In the genomic region with DNA sequence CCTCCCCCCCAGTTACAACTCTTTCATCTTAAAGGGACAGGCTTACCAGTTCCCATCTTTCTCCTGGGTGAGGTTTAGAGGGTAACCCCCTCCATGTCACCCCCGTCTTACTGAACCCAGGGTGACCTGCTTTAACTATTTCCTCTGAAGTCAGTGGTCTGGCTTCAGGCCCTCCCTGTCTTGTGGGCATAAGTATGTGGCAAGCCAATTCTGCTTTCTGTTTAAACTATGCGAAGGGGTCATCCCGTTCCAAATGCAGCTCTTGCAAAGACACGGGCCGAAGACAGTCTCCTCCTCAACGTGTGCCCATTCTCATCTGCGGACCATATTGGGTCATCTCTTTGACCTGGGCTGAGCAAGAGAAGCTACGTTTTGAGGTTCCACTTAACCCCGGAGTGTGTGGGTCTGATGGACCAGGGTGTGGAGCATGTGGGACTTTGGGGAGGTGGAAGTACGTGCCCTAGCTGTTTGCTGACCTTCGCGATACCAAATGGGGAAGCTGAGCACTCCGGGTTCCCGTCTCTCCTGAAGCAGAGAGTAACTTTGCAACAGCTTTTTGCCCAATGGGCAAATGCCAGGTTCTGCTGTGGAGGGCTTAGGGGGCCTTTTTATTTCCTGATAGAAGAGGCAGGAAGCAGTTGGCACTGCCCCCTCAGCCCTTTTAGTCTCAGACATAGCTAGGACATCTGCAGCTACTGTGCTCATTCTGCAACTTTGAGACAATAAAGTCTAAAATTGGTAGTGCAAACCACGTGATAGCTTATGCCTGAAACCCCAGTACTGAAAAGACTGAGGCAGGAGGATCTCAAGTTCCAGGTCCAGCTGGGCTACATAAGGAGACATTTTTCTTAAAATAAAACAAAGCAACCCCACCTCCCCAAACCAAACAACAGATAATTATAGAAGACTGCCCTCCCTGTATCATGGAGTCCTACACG, we compare ENCODE assay signal across 17 mouse cellular contexts. TPM values are rescaled to one million over a fixed set of nuclear protein-coding genes. Genes with fewer than 3 reads are reported as not detected.
DNase-seq lines count a peak whose midpoint lies in the region; ATAC-seq and TF ChIP-seq lines count a peak whose summit lies in the region.
"Had no signal": no experiment of that assay in that cellular context is flagged by ENCODE, and none has a peak within 500 bp of the region (broad histone marks: within the 10 kb centered on the region; RNA-seq: fewer than 3 reads in every experiment).

No protein-coding gene starts in this region.

- no peaks in the 10 kb centered on the region for H3K36me3 ChIP-seq in spleen, adult 2 months (ENCODE audit: control insufficient read depth, insufficient read depth, low read length)
- H3K36me3 ChIP-seq: embryonic facial prominence, embryonic 15.5 days; heart, embryonic 13.5 days had no signal

- peak; percentile 77 for ATAC-seq in granulocyte monocyte progenitor cell, adult 5-6 weeks (replicated peaks; ENCODE audit: poor library complexity, severe bottlenecking)
- no peak for ATAC-seq in frontal cortex, adult (ENCODE audit: low TSS enrichment)
- ATAC-seq: forebrain, embryonic 14.5 days; intestine, embryonic 16.5 days had no signal

- peak; percentile 8 for DNase-seq in adrenal gland, adult 2 months
- no peak for DNase-seq in adrenal gland, adult 8-10 months
- peak in 1 of 2 experiments; percentile 31 for DNase-seq in spleen, adult 2 months (ENCODE audit: low read depth in 1 of 2, low spot score in 2 of 2)
- no peak for DNase-seq in spleen, postnatal 14 days (ENCODE audit: low spot score in 2 of 2)
- DNase-seq in monocyte, adult 2 months (ENCODE audit: low read depth in 1 of 2, low spot score in 2 of 2): peak; percentile 41 to 75
- no peak for DNase-seq in kidney, adult 8-10 months
- DNase-seq: cerebellum, postnatal 36 days; gastrocnemius, postnatal 14 days; kidney, postnatal 25 days; lung, postnatal 14 days; midbrain, embryonic 14.5 days had no signal

- H3K4me3 ChIP-seq in spleen, adult 2 months (ENCODE audit: extremely low read depth, insufficient read depth, insufficient read length): no peak overlapping the region
- H3K4me3 ChIP-seq: embryonic facial prominence, embryonic 15.5 days; heart, embryonic 13.5 days had no signal

- peak overlapping the region; percentile 62 for H3K27ac ChIP-seq in spleen, adult 2 months (ENCODE audit: insufficient read depth, low read length)
- H3K27ac ChIP-seq: embryonic facial prominence, embryonic 15.5 days; heart, embryonic 13.5 days had no signal

- H3K4me1 ChIP-seq in spleen, adult 2 months (ENCODE audit: control insufficient read depth, insufficient read depth, insufficient read length): peaks cover 55% of the 10 kb centered on the region
- H3K4me1 ChIP-seq: heart, embryonic 13.5 days had no signal

- no peaks in the 10 kb centered on the region for H3K27me3 ChIP-seq in spleen, adult 2 months (ENCODE audit: control insufficient read depth, insufficient read depth, low read length)
- H3K27me3 ChIP-seq: embryonic facial prominence, embryonic 15.5 days; heart, embryonic 13.5 days had no signal

- WGBS in spleen, adult 2 months: 36% methylated on average over 16 of the region's 16 CpGs

- TF ChIP-seq POLR2A in spleen, adult 2 months (IDR thresholded peaks at IDR 0.05; ENCODE audit: low read depth, low read length): no peak

- no peak for TF ChIP-seq CTCF in spleen, adult 2 months (IDR thresholded peaks at IDR 0.05; ENCODE audit: extremely low read depth, insufficient read depth, insufficient read length, insufficient replicate concordance)

RNA-seq across cellular contexts. Expression of gene Mdm1, which starts 56.3 kb away (rescaled TPM):
- total RNA-seq in adrenal gland, adult 2 months (2021): 10 to 100 TPM in 1 of 2 experiments, 1 to 10 TPM in 1; 8.0 to 16.3 TPM
- 1.8 and 2.3 TPM in 2 replicates for polyA plus RNA-seq in adrenal gland, adult 2 months (2012; rRNA removed)
- total RNA-seq in adrenal gland, adult 8-10 months (2022): 10 to 100 TPM; 11.6 to 15.6 (median 14.0) TPM
- 2.9 and 3.4 TPM in 2 replicates for polyA plus RNA-seq in spleen, adult 2 months (2012; rRNA removed)
- total RNA-seq in granulocyte monocyte progenitor cell, adult 5-6 weeks (2014; fragmentation: Nextera tagmentation): 11.8 and 13.8 TPM in 2 replicates
- 33.8 and 47.5 TPM in 2 replicates for total RNA-seq in granulocyte monocyte progenitor cell, adult 5-6 weeks (2017)

Comparison
In these comparisons a context has a peak if more than half of its experiments do, and no peak if none do; other contexts are left out.
1. DNase-seq: peak in adrenal gland, adult 2 months (single experiment) and monocyte, adult 2 months (2 of 2); none in adrenal gland, adult 8-10 months (single experiment), spleen, postnatal 14 days (0 of 2) and kidney, adult 8-10 months (0 of 2).